Mouse (Mus musculus): ENCODE data around the gene Tex21. TPM values are rescaled to one million over a fixed set of nuclear protein-coding genes. Genes with fewer than 3 reads are reported as not detected.

Gene Tex21
- polyA plus RNA-seq, 1 experiment from 2014 or later = 0.06 TPM

DNA sequence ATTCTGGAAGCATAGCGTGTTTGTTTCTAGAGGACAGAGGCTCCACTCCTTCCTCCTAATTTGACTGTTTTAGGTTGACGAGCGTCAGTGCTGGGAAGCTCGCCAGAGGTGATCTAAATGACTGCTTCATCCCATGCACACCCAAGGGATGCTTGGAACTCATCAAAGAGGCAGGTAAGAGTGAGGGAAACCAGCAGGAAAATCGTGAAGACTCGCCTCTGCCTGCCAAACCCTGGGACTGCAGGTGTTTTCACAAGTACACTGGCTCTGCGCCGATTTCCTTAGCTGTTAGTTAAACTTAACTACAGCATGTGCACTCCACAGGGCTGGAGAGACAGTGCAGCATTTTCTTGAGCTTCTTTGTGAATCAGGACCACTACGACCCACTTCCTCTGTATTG lies 34.0 kb upstream of the Tex21 start:
- peaks cover 8% of the 10 kb centered on the region for H3K36me3 ChIP-seq (ENCODE audit: control insufficient read depth, insufficient read depth, low read length)
- no peak overlapping the region for H3K9ac ChIP-seq (ENCODE audit: low read depth, low read length)
- no peaks in the 10 kb centered on the region; the same call in 1 of the 2 replicates for H3K4me1 ChIP-seq (ENCODE audit: control insufficient read depth, insufficient read depth, low read length)
- H3K4me2 ChIP-seq (ENCODE audit: low read depth, low read length) = no peak overlapping the region
- ATAC-seq = no peak
- H3K27me3 ChIP-seq (replicated peaks; ENCODE audit: control insufficient read depth, insufficient read depth, low read length) = no peaks in the 10 kb centered on the region
- no peak overlapping the region for H3K27ac ChIP-seq (ENCODE audit: low read length)
- WGBS = 90% methylated on average over 9 of the region's 9 CpGs
- no peak overlapping the region for H3K4me3 ChIP-seq (ENCODE audit: low read length)
- H3K9me3 ChIP-seq (ENCODE audit: control insufficient read depth, low read length) = no peaks in the 10 kb centered on the region

DNA sequence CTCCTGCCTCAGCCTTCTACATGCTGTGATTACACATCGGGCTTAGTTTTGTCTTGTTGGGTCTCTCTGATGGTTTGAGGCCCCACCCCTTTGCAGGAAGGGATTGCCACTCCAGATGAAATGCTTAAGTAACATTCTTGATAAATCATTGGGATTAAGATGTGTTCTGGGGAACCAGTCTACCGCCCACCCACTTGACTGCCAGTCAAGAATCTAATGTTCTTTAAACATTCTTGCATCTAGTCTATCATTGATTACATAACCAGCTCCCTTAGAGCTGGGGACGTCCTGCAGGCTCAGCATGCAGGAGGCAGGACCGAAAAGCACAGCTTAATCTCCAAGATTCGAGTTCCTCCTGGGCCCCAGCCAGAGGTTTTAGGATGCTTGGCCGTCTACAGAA lies 31.7 kb upstream of the Tex21 start:
- no peaks in the 10 kb centered on the region; the same call in 1 of the 2 replicates for H3K4me1 ChIP-seq (ENCODE audit: control insufficient read depth, insufficient read depth, low read length)

DNA sequence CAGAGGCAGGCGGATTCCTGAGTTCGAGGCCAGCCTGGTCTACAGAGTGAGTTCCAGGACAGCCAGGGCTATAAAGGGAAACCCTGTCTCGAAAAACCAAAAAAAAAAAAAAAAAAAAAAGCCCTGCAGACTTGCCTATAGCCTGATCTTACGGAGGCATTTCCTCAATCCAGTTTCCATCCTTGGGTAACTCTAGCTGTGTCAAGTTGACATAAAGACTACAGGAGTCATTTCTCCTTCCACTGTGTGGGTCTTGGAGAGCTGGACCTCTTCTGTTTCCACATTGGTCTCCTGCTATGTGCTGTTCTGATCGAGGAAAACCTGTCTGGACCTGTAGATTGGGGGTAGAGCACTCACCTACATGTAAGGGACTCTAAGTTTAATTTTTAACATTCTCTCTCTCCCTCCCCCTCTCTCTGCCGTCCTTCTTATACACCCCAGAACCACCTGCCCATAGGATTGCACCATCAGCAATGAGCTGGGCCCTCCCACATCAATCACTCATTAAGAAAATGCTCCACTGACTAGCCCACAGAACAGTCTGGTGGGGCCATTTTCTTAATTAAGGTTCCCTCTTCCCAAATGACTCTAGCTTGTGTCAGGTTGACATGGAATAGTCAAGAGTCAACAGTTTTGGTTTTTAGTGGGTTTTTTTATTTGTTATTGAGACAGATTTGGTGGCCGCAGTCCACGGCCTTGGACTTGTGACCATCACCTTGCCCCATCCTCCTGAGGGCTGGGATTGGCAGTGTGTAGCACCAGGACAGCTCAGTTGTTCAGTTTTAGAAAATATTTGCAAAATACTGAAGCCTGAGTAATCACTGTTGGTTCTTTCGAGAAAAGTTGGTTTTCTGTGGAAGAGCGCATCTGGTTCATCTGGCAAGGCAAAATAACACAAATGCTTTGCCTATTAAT lies 26.3 kb upstream of the Tex21 start:
- no peak overlapping the region for H3K4me2 ChIP-seq (ENCODE audit: low read depth, low read length)
- H3K4me3 ChIP-seq (ENCODE audit: low read length) = no peak overlapping the region
- H3K27me3 ChIP-seq (replicated peaks; ENCODE audit: control insufficient read depth, insufficient read depth, low read length) = no peaks in the 10 kb centered on the region
- H3K9me3 ChIP-seq (ENCODE audit: control insufficient read depth, low read length) = no peaks in the 10 kb centered on the region
- no peak overlapping the region for H3K9ac ChIP-seq (ENCODE audit: low read depth, low read length)
- H3K36me3 ChIP-seq (ENCODE audit: control insufficient read depth, insufficient read depth, low read length) = no peaks in the 10 kb centered on the region; the same call in 1 of the 2 replicates
- H3K27ac ChIP-seq (ENCODE audit: low read length) = no peak overlapping the region
- peak; percentile 59 for ATAC-seq
- WGBS = 81% methylated on average over 10 of the region's 10 CpGs
- H3K4me1 ChIP-seq (ENCODE audit: control insufficient read depth, insufficient read depth, low read length) = peaks cover 2% of the 10 kb centered on the region; the same call in 1 of the 2 replicates

More for the DNA sequence above, 31.7 kb upstream of the Tex21 start:
- Histone ChIP-seq H3K4me2 (ENCODE audit: low read depth, low read length) (no peak overlapping the region), H3K9me3 (ENCODE audit: control insufficient read depth, low read length) (no peaks in the 10 kb centered on the region), H3K27ac (ENCODE audit: low read length) (no peak overlapping the region), H3K4me3 (ENCODE audit: low read length) (no peak overlapping the region), H3K36me3 (ENCODE audit: control insufficient read depth, insufficient read depth, low read length) (peaks cover 8% of the 10 kb centered on the region), H3K9ac (ENCODE audit: low read depth, low read length) (no peak overlapping the region), H3K27me3 (replicated peaks; ENCODE audit: control insufficient read depth, insufficient read depth, low read length) (no peaks in the 10 kb centered on the region)
- WGBS = 61% methylated on average over 6 of the region's 6 CpGs
- no peak for ATAC-seq

DNA sequence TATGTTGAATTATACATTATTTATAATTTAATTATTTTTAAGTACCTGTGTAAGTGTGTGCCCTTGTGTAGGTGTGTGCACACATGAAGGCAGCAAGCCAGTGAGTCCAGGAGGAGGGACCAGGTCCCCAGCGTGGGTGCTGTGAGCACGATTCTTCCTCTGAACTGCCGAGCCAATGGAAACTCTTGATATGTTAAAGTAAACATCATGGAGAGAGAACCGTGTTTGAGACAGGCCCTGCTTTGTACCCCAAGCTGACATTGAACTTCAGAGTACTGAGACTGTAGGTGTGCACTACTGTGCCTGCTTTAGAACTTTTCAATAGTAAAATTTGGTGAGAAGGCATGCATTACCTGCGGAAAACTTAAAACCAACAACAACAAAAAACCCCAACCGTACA lies 25.0 kb upstream of the Tex21 start:
- no peak for ATAC-seq
- Histone ChIP-seq H3K4me3 (ENCODE audit: low read length) (no peak overlapping the region), H3K4me1 (ENCODE audit: control insufficient read depth, insufficient read depth, low read length) (peaks cover 2% of the 10 kb centered on the region; the same call in 1 of the 2 replicates), H3K9ac (ENCODE audit: low read depth, low read length) (no peak overlapping the region), H3K27me3 (replicated peaks; ENCODE audit: control insufficient read depth, insufficient read depth, low read length) (no peaks in the 10 kb centered on the region), H3K4me2 (ENCODE audit: low read depth, low read length) (no peak overlapping the region), H3K36me3 (ENCODE audit: control insufficient read depth, insufficient read depth, low read length) (no peaks in the 10 kb centered on the region; the same call in 1 of the 2 replicates), H3K27ac (ENCODE audit: low read length) (no peak overlapping the region), H3K9me3 (ENCODE audit: control insufficient read depth, low read length) (no peaks in the 10 kb centered on the region)
- 77% methylated on average over 6 of the region's 6 CpGs for WGBS

DNA sequence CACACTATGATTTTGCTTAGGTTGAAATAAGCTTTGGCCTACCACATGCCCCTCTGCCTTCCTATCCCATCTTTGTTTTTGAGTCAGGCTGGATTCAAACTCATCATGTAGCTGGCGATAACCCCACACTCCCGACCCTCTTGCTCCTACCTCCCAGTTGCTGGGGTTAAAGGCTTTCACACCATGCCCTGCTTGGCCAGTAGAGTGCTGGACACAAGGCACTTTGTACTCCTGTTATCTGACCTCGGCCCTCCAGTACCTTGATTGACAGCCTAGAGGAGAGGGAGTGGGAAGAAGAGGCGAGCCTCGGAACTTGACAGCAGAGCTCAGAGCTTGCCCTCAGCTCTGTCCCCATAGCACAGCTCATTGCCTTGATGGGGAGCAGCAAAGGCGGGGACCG lies 22.6 kb upstream of the Tex21 start:
- Histone ChIP-seq H3K4me3 (ENCODE audit: low read length) (no peak overlapping the region), H3K4me1 (ENCODE audit: control insufficient read depth, insufficient read depth, low read length) (0 out of 2 replicates have a peak, but pooled peaks cover 2% of the 10 kb centered on the region), H3K9me3 (ENCODE audit: control insufficient read depth, low read length) (no peaks in the 10 kb centered on the region), H3K27me3 (replicated peaks; ENCODE audit: control insufficient read depth, insufficient read depth, low read length) (no peaks in the 10 kb centered on the region), H3K4me2 (ENCODE audit: low read depth, low read length) (no peak overlapping the region), H3K27ac (ENCODE audit: low read length) (no peak overlapping the region), H3K9ac (ENCODE audit: low read depth, low read length) (no peak overlapping the region), H3K36me3 (ENCODE audit: control insufficient read depth, insufficient read depth, low read length) (no peaks in the 10 kb centered on the region; the same call in 1 of the 2 replicates)
- 68% methylated on average over 7 of the region's 7 CpGs for WGBS
- ATAC-seq = no peak

DNA sequence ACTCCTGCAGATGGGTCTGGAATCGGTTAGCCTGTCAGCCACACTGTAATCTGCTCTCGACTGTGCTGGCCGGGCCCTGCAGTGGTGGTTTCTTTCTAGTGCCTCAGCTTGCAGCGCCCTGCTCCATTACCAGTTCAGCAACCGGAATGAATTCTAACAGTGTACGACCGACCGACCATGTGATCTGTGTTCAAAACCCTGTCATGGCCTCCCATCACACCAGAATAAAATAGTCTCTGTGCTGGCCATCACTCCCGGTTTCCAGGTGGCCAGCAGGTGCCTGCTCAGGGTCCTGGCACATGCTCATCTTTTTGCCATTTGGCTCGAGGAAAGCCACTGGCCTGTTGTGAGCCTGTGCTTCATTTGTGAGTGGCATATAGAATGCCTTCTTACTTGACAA lies 22.1 kb upstream of the Tex21 start:
- no peak overlapping the region for H3K27ac ChIP-seq (ENCODE audit: low read length)
- 0 out of 2 replicates have a peak, but pooled peaks cover 2% of the 10 kb centered on the region for H3K4me1 ChIP-seq (ENCODE audit: control insufficient read depth, insufficient read depth, low read length)
- H3K36me3 ChIP-seq (ENCODE audit: control insufficient read depth, insufficient read depth, low read length) = no peaks in the 10 kb centered on the region; the same call in 1 of the 2 replicates
- 89% methylated on average over 10 of the region's 10 CpGs for WGBS
- no peak overlapping the region for H3K9ac ChIP-seq (ENCODE audit: low read depth, low read length)
- ATAC-seq = no peak
- no peak overlapping the region for H3K4me3 ChIP-seq (ENCODE audit: low read length)
- H3K4me2 ChIP-seq (ENCODE audit: low read depth, low read length) = no peak overlapping the region
- H3K27me3 ChIP-seq (replicated peaks; ENCODE audit: control insufficient read depth, insufficient read depth, low read length) = no peaks in the 10 kb centered on the region
- H3K9me3 ChIP-seq (ENCODE audit: control insufficient read depth, low read length) = no peaks in the 10 kb centered on the region

DNA sequence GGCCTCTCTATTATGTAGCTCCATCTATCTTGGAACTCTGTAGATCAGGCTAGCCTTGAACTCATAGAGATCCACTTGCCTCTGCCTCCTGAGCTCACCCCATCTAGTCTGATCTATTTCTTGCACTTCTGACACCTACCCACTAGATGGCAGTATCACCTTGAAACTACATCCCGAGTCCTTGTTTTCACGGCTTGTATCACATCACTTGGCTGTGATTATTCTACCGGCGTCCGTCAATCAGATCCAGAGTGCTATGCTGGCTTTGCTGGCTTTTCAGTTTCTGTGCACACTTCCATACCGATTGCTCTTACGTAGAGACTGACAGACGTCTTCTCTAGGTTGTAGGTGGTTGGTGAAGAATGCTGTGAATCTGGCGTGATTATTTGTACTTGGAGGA lies 20.3 kb upstream of the Tex21 start:
- no peak overlapping the region for H3K4me2 ChIP-seq (ENCODE audit: low read depth, low read length)
- no peak overlapping the region for H3K4me3 ChIP-seq (ENCODE audit: low read length)
- ATAC-seq = no peak
- no peaks in the 10 kb centered on the region for H3K27me3 ChIP-seq (replicated peaks; ENCODE audit: control insufficient read depth, insufficient read depth, low read length)
- H3K9me3 ChIP-seq (ENCODE audit: control insufficient read depth, low read length) = no peaks in the 10 kb centered on the region
- 74% methylated on average over 9 of the region's 9 CpGs for WGBS
- H3K27ac ChIP-seq (ENCODE audit: low read length) = no peak overlapping the region
- H3K4me1 ChIP-seq (ENCODE audit: control insufficient read depth, insufficient read depth, low read length) = peaks cover 6% of the 10 kb centered on the region; the same call in 1 of the 2 replicates
- H3K9ac ChIP-seq (ENCODE audit: low read depth, low read length) = no peak overlapping the region
- H3K36me3 ChIP-seq (ENCODE audit: control insufficient read depth, insufficient read depth, low read length) = no peaks in the 10 kb centered on the region; the same call in 1 of the 2 replicates

DNA sequence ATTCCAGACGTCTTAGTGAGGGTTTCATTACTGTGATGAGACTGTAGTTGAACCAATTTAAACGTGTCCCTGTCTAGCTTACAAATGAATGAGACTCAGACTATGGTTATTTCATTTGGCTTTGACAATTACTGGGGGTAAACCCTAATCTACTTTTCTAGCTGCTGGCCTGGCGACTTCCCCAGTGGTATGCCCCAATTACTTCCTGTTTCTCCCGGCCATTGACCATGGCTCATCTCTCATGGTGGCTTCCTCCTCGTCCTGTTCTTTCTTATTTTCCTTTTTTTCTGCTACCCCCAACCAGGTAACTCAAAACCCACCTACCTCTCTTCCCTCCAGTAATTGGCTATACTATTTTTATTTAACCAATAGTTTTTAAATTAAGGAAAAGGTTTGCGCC lies 18.5 kb upstream of the Tex21 start:
- peaks cover 7% of the 10 kb centered on the region; the same call in 1 of the 2 replicates for H3K4me1 ChIP-seq (ENCODE audit: control insufficient read depth, insufficient read depth, low read length)
- 73% methylated on average over 6 of the region's 6 CpGs for WGBS
- ATAC-seq = no peak
- H3K27me3 ChIP-seq (replicated peaks; ENCODE audit: control insufficient read depth, insufficient read depth, low read length) = no peaks in the 10 kb centered on the region
- H3K9me3 ChIP-seq (ENCODE audit: control insufficient read depth, low read length) = no peaks in the 10 kb centered on the region
- no peak overlapping the region for H3K4me2 ChIP-seq (ENCODE audit: low read depth, low read length)
- no peaks in the 10 kb centered on the region for H3K36me3 ChIP-seq (ENCODE audit: control insufficient read depth, insufficient read depth, low read length)
- no peak overlapping the region; the same call in 1 of the 2 replicates for H3K27ac ChIP-seq (ENCODE audit: low read length)
- no peak overlapping the region for H3K4me3 ChIP-seq (ENCODE audit: low read length)
- H3K9ac ChIP-seq (ENCODE audit: low read depth, low read length) = no peak overlapping the region

DNA sequence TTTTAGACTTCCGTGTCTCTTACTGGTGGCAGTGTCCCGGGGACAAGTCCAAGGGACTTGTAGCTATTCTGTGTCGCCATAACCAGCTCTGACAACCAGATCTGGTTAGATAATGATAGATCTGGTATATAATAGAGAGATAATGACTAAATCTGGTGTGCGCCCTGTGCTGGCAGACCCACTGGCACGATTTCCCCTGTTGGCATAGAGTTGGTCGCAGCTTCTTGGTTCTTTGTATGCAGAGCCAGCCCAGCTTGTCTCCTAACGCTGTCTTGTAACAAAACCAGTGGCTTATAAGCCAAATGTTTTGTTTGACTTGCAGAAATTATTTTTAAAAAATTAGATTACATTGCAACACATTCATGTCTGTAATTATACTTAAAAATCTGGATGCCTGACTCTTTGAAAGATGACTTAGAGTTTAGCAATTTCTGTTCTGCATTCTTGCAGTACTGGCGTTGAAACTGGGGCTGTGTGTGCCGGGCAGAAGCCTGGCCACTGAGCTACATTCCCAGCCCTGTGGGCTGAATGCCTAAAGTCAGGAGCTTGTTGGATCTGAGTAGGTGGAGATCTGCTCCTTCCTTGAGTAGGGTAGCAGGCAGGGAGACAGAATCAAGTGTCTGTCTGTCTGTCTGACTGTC lies 17.9 kb upstream of the Tex21 start:
- Histone ChIP-seq H3K27me3 (replicated peaks; ENCODE audit: control insufficient read depth, insufficient read depth, low read length) (no peaks in the 10 kb centered on the region), H3K9me3 (ENCODE audit: control insufficient read depth, low read length) (no peaks in the 10 kb centered on the region), H3K27ac (ENCODE audit: low read length) (no peak overlapping the region; the same call in 1 of the 2 replicates), H3K4me1 (ENCODE audit: control insufficient read depth, insufficient read depth, low read length) (peaks cover 7% of the 10 kb centered on the region; the same call in 1 of the 2 replicates), H3K4me3 (ENCODE audit: low read length) (no peak overlapping the region), H3K36me3 (ENCODE audit: control insufficient read depth, insufficient read depth, low read length) (no peaks in the 10 kb centered on the region), H3K9ac (ENCODE audit: low read depth, low read length) (no peak overlapping the region), H3K4me2 (ENCODE audit: low read depth, low read length) (no peak overlapping the region)
- 85% methylated on average over 9 of the region's 9 CpGs for WGBS
- ATAC-seq = no peak

Measured in intestine, embryonic 16.5 days (tissue).